Mouse (Mus musculus) G1E (cell line): ENCODE results near the gene Fiz1.

Experiments used
- CTCF ChIP-seq: IDR thresholded peaks from 2 replicates; pipeline ENCODE4 v1.5.1; 2012; ENCODE audit warnings: low read depth, low read length, inconsistent platforms, mixed read lengths
- GATA1 ChIP-seq: IDR thresholded peaks from 2 replicates; pipeline ENCODE4 v1.6.1; 2012; ENCODE audit warnings: borderline replicate concordance, low read length, inconsistent platforms, mixed read lengths
- POLR2AphosphoS5 ChIP-seq: IDR thresholded peaks from 2 replicates; pipeline ENCODE4 v1.6.1; 2012; ENCODE audit warnings: low read depth, low read length, inconsistent platforms; ENCODE audit not compliant: insufficient replicate concordance

- no peak for TF ChIP-seq CTCF
- TF ChIP-seq GATA1: no peak
- TF ChIP-seq POLR2AphosphoS5: no peak
Measured at GRCm38 (mm10) chr7:4957361-4957760, 57.1 kb downstream of the Fiz1 start.
